Mouse (Mus musculus): ENCODE measurements at regions not wholly inside any gene's neighbourhood (a gene's known extent, or its start where the extent isn't known, plus 50 kb on each side); places are given as distances from the start of the nearest gene placed in this dataset.

- DNase-seq (ENCODE audit: low read depth in 1 of 2, low spot score in 2 of 2): no peak
Measured at GRCm38 (mm10) chr13:97652279-97652678, 108.2 kb downstream of the Gm10260 start.

- no peak for DNase-seq (ENCODE audit: low read depth in 1 of 2, low spot score in 2 of 2)
Measured at GRCm38 (mm10) chr13:97651761-97652160, 108.7 kb downstream of the Gm10260 start.

- no peak for DNase-seq (ENCODE audit: low read depth in 1 of 2, low spot score in 2 of 2)
Measured at GRCm38 (mm10) chr13:97651176-97651575, 109.3 kb downstream of the Gm10260 start.

- no peak for DNase-seq (ENCODE audit: low read depth in 1 of 2, low spot score in 2 of 2)
Measured at GRCm38 (mm10) chr13:97650191-97650590, 110.2 kb downstream of the Gm10260 start.

GRCm38 (mm10) chr13:97647486-97647885 is 112.9 kb downstream of the Gm10260 start:
- no peak for DNase-seq (ENCODE audit: low read depth in 1 of 2, low spot score in 2 of 2)

- DNase-seq (ENCODE audit: low read depth in 1 of 2, low spot score in 2 of 2): no peak
Measured at GRCm38 (mm10) chr13:97646021-97646385, 114.4 kb downstream of the Gm10260 start.

- DNase-seq (ENCODE audit: low read depth in 1 of 2, low spot score in 2 of 2): no peak
Measured at GRCm38 (mm10) chr13:97645107-97646020, 115.1 kb downstream of the Gm10260 start.

GRCm38 (mm10) chr13:97640236-97640635 is 120.2 kb downstream of the Gm10260 start:
- DNase-seq (ENCODE audit: low read depth in 1 of 2, low spot score in 2 of 2): no peak

GRCm38 (mm10) chr13:97639656-97640055 is 120.8 kb downstream of the Gm10260 start:
- no peak for DNase-seq (ENCODE audit: low read depth in 1 of 2, low spot score in 2 of 2)

- no peak for DNase-seq (ENCODE audit: low read depth in 1 of 2, low spot score in 2 of 2)
Measured at GRCm38 (mm10) chr13:97638457-97639088, 121.9 kb downstream of the Gm10260 start.

GRCm38 (mm10) chr13:97637506-97637905 is 122.9 kb downstream of the Gm10260 start:
- no peak for DNase-seq (ENCODE audit: low read depth in 1 of 2, low spot score in 2 of 2)

- no peak for DNase-seq (ENCODE audit: low read depth in 1 of 2, low spot score in 2 of 2)
Measured at GRCm38 (mm10) chr13:97634041-97634788, 126.2 kb downstream of the Gm10260 start.

- no peak for DNase-seq (ENCODE audit: low read depth in 1 of 2, low spot score in 2 of 2)
Measured at GRCm38 (mm10) chr13:97633551-97633950, 126.9 kb downstream of the Gm10260 start.

GRCm38 (mm10) chr13:97631872-97632402 is 128.5 kb downstream of the Gm10260 start:
- no peak for DNase-seq (ENCODE audit: low read depth in 1 of 2, low spot score in 2 of 2)

- DNase-seq (ENCODE audit: low read depth in 1 of 2, low spot score in 2 of 2): no peak
Measured at GRCm38 (mm10) chr13:97630921-97631320, 129.5 kb downstream of the Gm10260 start.

GRCm38 (mm10) chr13:97628608-97629007 is 131.8 kb downstream of the Gm10260 start:
- no peak for DNase-seq (ENCODE audit: low read depth in 1 of 2, low spot score in 2 of 2)

- DNase-seq (ENCODE audit: low read depth in 1 of 2, low spot score in 2 of 2): no peak
Measured at GRCm38 (mm10) chr13:97627247-97627646, 133.2 kb downstream of the Gm10260 start.

GRCm38 (mm10) chr13:97626786-97627185 is 133.6 kb downstream of the Gm10260 start:
- DNase-seq (ENCODE audit: low read depth in 1 of 2, low spot score in 2 of 2): no peak

- DNase-seq (ENCODE audit: low read depth in 1 of 2, low spot score in 2 of 2): no peak
Measured at GRCm38 (mm10) chr13:97626116-97626515, 134.3 kb downstream of the Gm10260 start.

GRCm38 (mm10) chr13:97625391-97625790 is 135.0 kb downstream of the Gm10260 start:
- DNase-seq (ENCODE audit: low read depth in 1 of 2, low spot score in 2 of 2): no peak

- DNase-seq (ENCODE audit: low read depth in 1 of 2, low spot score in 2 of 2): no peak
Measured at GRCm38 (mm10) chr13:97618190-97618586, 142.2 kb downstream of the Gm10260 start.

Measured in monocyte, adult 2 months (primary cell).